Mouse (Mus musculus): Measurements from ENCODE around the gene Tm4sf1.

Gene Tm4sf1

DNA sequence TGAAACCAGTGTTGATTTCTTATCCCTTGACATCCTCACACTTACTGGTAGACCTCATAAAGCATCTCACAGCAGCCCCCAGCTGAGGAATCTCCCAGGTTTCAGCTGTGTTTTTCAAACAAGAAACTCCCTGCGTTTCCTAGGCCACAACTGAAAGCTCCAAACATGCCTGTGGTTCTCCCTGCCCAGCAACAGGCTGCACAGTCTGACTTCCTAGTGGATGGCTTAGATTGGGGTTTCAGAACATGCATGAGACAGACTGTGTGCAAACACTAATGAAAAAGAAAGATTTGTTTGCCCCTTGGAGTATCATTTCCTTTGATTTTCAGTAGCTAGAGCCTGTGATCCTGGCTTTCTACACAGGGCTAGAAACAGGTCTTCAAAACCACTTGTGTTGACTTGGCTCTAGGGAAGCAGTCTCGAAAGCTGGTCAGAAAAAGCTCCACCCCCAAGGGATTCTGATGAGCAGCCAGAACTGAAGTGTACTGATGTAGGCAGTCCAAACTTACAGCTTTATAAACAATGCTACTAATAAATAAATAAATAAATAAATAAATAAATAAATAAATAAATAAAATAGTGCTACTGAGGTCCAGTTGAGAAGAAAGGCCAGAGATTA lies at the start of gene Tm4sf1:
Tm4sf1 (minus strand) TSS at position 68 of the 619 bp plus-strand sequence.
- in situ Hi-C loops (cut with MboI, MseI) = no loop called here

DNA sequence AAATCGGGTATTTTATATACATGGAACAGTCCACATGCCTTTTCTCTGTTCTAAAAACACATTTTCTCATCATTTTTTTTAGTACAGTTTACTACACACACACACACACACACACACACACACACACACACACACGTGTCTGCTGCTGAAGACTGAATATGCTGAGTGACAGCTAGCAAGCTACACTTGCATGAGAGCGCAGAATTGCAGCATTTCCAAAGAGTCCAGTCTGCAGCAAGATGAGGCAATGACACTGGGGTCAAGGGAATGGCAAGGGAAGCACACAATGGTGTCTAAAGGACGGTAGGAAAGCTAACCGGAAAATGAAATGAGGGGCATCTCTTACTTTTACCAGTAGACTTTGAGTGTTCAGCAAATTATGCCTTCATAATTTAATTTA lies 43.0 kb upstream of the Tm4sf1 start:
- in situ Hi-C loops (cut with MboI, MseI) = no loop called here

DNA sequence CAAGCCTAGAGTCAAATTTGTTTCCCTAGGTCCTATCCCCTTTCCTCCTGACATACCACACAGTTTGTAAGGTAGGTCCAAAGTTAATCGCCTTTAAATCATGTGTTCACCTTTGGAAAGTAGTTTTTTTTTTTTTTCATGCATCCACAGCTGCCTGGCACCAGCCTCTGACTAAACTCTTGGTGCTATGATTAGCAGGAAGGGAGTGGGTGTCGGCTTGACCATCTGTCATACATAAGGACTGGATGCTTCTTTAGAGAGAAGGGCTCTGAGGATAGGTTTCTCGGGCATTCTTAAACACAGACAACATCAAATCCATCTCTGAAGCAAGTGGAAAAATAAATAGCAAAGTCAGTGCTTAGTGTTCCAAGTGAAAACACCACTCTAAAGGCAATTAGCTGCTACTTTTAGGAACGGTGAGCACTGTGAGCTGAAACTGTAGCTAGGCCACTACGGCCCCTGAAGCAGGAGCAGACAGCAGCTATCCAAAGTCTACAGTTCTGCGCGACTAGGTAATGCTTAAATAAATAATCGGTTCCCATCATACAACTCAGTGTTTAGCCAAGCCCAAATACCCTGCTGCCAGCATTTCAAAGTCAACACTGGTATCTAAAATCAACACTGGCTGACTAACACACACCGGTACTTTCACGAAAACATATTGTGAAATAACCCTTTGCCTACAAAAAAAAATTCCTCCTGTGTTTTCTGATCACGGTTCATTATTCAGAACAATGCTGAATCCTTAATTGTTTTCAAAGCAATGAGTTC lies 42.2 kb upstream of the Tm4sf1 start:
- in situ Hi-C loops (cut with MboI, MseI) = no loop called here

DNA sequence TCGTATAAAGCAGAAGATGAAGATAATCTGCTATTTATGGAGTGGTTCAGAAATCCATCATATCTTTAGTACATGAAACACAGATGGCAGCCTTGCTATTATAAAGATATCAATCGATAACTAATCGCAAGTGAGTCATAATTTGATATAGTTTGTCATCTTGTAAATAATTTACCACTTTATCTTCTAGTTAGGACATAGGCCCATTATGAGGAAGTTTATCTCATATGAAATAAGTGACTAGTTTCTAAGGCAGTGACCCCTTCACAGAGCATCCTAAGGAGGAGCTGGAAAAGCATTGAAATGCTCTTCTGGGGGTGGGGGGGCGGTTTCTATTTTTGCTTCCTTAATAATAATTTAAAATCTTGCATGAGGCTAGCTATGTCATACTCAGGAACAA lies 41.2 kb upstream of the Tm4sf1 start:
- in situ Hi-C loops (cut with MboI, MseI) = no loop called here

DNA sequence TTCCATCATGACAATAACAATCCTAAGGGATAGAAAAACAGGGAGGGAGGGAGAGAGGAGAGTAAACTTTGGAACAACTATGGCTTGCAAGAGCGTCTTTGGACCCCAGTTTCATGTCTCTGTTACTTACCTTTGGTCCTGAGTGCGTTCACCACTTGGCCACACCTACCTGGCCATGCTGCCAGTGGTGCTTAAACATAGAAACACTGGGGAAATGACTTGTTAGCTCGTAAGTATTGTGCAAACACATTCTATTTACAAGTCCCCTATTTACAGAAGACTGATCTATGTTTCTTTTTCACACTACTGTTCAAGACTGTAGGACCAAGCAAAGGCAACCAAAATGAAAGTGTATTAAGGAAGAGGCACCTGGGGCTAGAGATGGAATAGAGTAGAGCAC lies 39.5 kb upstream of the Tm4sf1 start:
- in situ Hi-C loops (cut with MboI, MseI) = no loop called here

DNA sequence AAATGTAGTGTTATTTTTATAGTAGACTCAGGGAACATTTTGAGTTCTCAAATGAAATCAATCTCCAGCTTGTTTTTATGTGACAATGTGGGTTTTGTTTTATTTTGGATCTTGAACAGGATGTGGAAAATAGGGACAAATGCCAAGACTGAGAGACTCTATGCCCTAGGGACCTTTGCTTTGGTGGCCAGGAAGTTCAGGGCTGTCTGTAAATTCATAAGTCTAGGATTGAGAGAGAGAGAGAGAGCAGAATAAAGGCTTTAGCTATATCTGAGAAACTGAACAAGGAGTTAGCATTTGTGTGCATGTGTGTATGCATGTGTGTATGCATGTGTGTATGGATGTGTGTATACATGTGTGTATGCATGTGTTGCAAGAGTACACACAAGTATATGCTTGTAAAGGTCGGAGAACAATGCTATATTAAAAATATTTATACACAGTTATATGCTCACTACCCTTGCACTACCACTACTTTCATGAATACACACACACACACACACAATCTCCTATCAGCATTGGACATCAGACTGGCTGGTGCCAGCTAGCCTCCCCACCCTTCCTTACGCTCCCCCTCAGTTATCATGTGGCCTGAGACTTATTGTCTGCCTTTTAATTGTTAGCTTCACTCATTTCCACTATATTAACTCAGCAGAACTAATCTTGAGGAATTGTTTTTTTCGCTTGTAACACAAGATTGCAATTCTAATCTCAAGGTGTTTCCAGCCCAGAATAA lies 33.5 kb upstream of the Tm4sf1 start:
- in situ Hi-C loops (cut with MboI, MseI) = no loop called here

DNA sequence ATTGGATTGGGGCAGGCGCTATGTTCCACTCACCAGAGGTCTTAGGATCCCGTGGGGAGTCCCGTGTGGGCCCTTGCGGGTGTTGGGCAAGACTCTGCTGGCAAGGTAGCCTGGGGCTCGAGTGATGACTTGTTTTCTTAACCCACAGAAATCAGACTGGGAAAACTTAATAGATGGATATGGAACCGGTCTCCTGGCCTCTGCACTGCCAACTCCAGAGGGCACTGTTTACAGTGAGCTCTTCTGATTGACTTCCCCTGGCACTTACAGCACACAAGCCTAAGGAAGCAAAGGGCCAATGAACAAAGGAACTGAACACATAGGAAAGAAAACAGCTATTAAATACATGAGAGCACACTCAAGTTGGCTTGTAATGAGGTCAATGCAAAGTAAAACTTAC lies 26.2 kb upstream of the Tm4sf1 start:
- in situ Hi-C loops (cut with MboI, MseI) = no loop called here

DNA sequence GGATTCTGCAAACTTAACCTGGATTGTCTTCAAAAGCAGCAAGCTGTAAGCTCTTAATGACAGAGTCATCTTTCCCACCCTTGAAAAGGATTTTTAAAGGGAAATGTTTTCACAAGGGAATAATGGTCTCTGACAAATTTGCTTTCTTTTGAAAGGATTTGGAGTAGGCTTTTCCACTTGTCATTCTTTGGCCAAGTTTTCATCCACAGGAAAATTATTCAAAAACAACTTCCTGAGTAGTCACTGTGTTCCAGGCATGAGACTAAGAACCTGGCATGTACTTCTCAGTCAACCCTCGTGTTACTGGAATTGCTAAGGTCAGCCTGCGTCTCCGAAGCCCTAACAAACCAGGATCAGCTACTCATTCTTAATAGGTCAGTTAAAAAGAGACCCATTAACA lies 5.3 kb upstream of the Tm4sf1 start:
- in situ Hi-C loops (cut with MboI, MseI) = no loop called here

DNA sequence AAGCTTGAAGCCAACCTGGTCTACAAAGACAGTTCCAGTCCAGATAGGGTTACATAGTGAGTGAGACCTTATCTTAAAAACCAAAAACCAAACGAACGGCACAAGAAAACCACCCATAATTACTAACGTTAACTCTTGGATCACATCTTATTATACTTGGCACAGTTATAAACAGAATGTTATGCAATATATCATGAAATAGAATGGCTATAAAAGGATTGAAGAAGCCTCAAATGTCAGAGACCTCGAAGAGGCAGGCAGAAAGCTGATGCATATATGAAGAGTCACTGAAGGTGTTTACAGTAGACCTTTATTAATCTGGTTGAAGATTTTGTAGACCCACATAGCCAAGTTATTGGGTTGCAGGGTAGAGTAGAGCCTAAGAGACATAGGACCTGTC lies 3.8 kb upstream of the Tm4sf1 start:
- in situ Hi-C loops (cut with MboI, MseI) = no loop called here

DNA sequence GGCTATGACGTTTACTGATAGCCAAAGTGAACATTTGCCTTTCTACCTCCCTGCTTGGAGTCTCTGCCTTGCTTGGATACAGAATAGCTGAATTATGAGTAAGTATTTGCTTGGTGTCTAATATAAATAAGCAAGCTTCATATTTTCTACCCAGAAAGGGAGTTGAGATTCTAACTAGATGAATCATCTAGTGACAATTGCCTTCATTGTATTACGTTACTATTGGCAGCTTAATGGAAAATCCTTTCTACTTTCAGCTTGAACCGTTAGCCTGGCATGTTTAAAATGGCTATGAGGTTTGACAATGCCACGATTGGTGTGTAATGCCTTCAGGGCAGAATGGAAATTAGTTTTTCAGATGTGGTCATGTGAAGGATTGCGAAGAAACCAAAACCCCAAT lies 2.7 kb upstream of the Tm4sf1 start:
- in situ Hi-C loops (cut with MboI, MseI) = no loop called here

DNA sequence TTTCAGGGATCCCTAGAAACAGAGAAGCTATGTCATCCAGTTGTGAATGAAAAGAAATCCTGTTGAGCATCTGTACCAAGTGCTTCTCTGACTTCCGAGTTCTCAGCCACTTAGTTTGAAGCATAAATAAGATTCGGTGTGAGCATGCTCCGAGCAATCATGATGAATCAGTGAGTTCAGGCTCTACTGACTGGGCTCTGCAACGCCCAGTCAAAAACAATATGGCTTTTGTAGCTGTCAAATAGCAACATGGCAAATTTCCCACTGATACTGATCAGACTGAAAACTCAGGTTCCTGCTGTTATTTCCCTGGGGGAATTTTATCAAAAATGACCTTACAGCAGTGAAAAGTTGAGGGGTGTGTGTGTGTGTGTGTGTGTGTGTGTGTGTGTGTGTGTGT lies 2.3 kb upstream of the Tm4sf1 start:
- in situ Hi-C loops (cut with MboI, MseI) = no loop called here

DNA sequence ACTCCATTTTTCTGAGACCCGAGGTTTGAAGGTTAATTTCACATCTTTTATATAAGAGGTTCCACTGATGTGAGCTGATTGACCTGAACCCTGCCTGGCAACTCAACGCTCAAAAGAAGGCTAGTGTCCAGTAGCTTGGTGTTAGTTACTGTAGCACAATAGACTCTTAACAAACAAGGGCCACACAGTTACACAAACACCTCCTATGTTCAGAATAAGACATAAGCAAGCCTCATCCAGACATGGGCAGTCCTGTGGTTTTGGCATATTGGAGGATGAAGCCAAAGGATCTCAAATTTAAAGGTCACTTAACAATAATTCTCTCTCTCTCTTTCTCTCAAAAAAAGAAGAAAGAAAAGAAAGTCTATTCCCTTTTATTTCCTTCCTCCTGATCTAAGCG lies 1.7 kb upstream of the Tm4sf1 start:
- in situ Hi-C loops (cut with MboI, MseI) = no loop called here

DNA sequence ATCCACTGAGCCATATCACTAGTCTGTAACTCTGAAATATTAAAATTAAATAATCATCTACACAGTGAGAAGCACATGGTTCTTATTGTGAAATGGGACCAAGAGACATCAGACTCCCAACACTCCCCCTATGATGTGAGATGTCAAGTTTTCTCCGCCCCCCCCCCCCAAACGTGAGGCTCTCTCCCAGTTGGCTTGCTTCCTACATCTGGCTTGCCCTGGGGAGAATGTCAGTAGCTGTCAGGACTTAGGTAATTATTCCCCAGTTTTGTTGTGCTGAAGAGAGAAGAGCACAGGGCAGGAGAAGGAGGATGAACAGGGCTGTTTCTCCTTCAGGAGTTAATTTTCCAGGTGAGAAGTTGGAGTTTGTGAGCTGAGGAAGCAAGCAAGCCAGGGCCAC lies 1.1 kb upstream of the Tm4sf1 start:
- in situ Hi-C loops (cut with MboI, MseI) = no loop called here

DNA sequence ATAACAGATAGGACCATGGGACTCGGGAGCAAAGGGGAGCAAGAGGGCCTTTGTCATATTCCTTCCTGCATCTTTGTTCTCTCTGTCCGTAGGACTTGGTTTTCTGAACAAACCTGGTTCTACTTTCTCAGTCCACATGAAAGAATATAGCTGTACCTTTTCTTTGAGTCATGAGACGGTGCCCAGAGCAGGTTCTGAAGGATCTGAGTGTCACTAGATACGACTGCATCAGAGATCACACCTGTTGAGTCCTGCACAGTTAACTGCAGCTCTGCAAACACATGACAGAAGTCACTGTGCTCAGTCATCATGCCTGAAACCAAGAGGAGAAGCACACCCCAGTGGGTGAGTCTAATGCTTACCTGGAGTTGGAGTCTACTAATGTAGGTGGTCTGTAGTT lies 422 bp downstream of the Tm4sf1 start:
- in situ Hi-C loops (cut with MboI, MseI) = no loop called here

DNA sequence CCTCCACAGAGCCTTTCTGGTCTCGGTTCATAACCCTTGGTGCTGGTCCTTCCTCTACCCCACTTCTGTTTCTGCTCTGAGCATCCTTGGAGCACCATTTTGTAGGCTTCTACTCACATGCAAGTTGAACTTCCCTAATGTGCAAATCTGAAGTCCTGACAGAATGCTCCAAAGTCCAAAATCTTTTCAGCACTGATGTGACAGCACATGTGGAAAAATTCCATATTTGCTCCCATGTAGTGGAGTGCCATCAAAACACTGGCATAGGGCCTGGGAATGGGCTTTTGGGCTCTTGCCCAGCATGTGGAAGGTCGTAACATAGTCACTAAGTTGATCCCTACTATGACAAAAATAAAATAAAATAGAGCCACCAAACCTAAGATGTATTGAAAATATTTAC lies 3.8 kb downstream of the Tm4sf1 start:
- in situ Hi-C loops (cut with MboI, MseI) = no loop called here

DNA sequence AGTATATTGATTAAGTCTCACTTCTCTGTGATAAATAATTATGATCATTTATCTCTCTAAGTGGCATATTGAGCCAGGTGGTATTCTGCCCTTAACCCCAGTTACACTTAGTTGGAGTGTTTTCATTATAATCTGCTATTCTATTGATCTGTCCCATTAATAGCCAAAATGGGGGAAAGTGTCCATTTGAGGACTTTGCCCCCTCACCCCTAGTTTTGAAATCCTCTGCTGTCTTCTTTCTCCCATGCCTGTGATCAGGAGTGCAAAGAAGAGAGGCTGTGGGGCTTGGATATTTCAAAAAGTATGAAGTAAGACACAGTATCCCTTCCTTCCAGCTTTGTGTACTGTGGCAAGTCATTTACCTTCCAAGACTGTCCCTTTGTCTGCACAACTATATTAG lies 5.2 kb downstream of the Tm4sf1 start:
- in situ Hi-C loops (cut with MboI, MseI) = no loop called here

DNA sequence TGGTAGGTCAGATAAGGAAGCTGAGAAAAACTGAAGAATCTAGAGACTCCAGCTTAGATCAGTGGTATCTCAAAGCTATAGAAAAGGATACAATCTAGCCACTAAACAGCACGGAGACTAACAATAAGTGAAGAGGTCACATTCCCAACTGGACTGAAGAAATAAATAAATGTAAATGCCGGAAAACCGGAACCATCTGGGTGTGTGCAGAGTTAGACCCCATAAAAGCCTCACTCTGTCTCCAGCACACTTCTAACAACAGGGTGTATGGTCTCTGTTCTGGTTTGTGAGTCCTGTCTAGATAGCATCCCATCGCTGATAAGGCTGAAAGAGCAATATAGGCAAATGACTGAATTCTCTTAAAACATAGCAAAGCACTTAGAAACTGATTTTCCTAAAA lies 6.2 kb downstream of the Tm4sf1 start:
- in situ Hi-C loops (cut with MboI, MseI) = no loop called here

DNA sequence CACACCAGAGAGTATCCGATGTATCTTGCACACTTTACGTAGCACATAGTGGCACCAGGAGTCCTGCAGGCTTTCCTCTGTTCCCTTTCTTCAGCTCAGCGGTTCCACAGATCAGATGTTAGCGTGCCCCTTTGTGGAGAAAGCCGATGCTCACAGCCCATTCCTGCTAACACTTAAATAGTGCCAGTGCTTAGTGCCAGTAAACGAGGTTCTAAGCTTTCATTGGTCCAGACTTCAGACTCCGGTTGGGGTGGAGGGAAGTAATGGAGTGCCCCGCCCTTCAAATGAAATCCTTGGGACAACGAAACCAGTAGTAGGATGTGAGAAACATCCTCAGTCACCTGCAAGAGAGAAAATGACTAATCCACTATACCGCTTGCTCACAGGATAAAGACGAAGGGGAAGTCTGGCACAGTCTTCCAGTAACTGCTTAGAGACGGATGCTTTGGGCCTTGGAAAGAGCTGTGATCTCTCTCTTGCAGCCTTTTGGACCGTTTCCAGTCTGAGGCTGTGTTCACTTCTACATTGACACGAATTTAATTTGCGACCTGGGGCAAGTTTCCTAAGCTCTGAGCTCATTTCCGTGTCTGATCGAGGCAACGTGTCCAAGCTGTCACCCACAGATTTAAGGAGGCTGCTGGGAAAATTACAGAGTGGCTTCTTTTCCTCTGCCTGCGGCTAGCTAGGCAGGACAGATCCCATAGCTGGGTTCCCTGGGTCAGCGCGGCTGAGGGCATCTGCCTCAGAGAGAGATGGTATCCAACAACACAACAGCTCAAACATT lies 6.9 kb downstream of the Tm4sf1 start:
- in situ Hi-C loops (cut with MboI, MseI) = no loop called here

DNA sequence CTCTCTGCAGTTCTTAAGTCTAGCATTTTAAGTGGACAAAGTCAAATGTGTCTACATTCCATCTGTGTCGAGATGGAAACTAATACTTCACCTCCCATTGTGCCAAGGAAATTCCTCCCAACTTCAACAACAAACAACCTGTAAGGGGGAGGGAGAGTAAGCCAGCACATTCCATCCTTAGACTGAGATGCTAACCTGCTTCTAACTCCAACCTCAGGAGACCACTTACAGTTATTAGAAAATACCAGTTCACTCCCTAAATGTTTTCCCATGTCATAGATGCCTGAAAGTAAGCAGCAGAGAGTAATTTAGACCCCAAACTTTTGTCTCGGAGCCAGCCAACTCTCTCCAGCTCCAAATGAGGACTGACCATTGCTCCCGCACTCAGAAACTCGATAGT lies 7.9 kb downstream of the Tm4sf1 start:
- in situ Hi-C loops (cut with MboI, MseI) = no loop called here

DNA sequence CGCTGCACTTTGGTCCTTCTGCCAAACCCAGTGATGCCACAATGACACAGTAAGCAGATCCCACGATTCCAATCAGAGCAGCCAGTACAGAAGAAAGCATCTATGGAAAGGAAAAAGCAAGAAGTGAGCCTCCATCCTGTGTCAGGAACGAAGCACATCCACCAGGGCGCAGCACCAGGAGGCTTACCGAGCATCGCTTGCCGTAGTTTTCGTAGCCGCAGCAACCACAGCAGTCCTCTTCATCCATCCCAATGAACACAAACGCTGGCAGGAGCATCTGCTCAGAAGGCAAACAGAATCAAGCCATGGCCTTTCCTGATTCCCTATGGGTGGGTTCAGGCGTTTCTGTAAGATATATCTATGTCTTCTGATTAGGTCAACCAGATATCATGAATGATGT lies 9.0 kb downstream of the Tm4sf1 start:
- in situ Hi-C loops (cut with MboI, MseI) = no loop called here

DNA sequence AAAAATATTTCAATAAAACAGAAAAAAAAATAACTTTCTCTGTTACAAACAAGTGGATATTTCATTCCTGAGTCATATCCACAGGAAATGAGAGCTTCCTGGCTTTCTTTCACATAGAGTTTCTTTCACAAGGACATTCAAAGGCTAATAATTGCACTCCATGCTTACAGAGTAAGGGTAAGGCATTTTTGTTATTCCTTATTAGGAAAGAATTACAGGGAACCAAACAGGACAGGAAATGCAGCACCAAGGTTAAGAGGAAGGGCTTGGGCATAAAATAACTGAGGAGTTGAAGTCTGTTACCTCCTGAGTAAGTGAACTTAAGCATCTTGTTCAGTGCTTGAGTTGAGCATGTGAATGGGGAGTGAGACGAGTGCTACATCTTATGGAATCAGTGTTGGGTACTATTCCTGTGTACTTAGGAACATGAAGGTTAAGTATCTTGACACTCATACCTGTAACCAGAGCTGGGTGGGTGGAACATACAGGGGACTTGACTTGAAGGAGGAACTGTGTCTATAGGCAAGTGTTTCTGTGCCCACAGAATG lies 12.8 kb downstream of the Tm4sf1 start:
- in situ Hi-C loops (cut with MboI, MseI) = loop anchor here in 1 of 2 experiments (10.0 kb wide), 1 partner anchor 656 kb away; no protein-coding TSS in a partner anchor
